Mouse (Mus musculus): Measurements from ENCODE around the gene Nsmce1.

Nsmce1 gene

GRCm38 (mm10) chr7:125491760-125492159 lies 364 bp upstream of the Nsmce1 start:
- DNase-seq (ENCODE audit: low read depth, low spot score), result no peak

- DNase-seq (ENCODE audit: low read depth, low spot score), result no peak
Measured at GRCm38 (mm10) chr7:125489636-125490035, 1.8 kb downstream of the Nsmce1 start.

- no peak for DNase-seq (ENCODE audit: low read depth, low spot score)
Measured at GRCm38 (mm10) chr7:125488706-125489105, 2.7 kb downstream of the Nsmce1 start.

- no peak for DNase-seq (ENCODE audit: low read depth, low spot score)
Measured at GRCm38 (mm10) chr7:125487126-125487525, 4.3 kb downstream of the Nsmce1 start.

GRCm38 (mm10) chr7:125486121-125486630 lies 5.2 kb downstream of the Nsmce1 start:
- no peak for DNase-seq (ENCODE audit: low read depth, low spot score)

DNA sequence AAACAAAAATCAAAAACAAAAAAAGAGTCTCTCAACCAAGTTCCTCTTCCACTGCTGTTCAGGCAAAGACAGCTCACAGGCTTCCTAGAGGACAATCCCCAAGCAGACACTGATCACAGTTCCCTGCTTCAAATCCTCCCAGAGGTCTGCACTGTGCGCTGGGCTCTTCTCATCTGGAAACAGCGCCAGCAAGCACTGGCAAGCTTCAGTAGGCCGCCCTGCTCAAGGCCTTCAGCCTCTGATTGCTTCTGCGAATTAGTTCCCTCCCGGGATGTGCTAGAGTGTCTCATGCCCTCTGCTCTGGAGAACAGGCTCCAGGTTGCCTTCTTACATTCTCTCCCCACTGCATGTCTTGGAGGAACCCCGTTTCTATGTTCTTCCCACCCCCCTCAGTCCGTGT lies 6.6 kb downstream of the Nsmce1 start:
- DNase-seq (ENCODE audit: low read depth, low spot score), result no peak

- DNase-seq (ENCODE audit: low read depth, low spot score), result no peak
Measured at GRCm38 (mm10) chr7:125482886-125483285, 8.5 kb downstream of the Nsmce1 start.

DNA sequence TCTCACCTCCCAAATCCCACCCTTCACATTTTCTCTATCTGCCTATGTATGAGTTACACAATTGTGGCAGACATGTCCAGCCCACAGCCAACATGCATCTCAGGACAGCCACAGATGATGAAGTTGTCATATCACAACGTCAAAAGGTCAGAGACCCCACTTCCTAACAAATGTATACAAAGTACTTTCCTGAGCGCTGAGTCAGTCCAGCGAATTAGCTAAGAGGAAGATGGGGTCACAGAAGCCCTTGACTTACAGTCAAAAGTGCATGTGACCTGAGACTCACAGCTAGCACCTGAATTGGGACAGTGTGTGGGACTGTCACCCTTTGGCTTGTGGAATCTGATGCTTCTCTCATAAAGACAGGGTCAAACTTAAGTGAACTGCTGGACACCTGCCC lies 9.1 kb downstream of the Nsmce1 start:
- no peak for DNase-seq (ENCODE audit: low read depth, low spot score)

GRCm38 (mm10) chr7:125480518-125480917 lies 10.9 kb downstream of the Nsmce1 start:
- no peak for DNase-seq (ENCODE audit: low read depth, low spot score)

- peak; percentile 39 for DNase-seq (ENCODE audit: low read depth, low spot score)
Measured at GRCm38 (mm10) chr7:125478391-125478984, 12.9 kb downstream of the Nsmce1 start.

DNA sequence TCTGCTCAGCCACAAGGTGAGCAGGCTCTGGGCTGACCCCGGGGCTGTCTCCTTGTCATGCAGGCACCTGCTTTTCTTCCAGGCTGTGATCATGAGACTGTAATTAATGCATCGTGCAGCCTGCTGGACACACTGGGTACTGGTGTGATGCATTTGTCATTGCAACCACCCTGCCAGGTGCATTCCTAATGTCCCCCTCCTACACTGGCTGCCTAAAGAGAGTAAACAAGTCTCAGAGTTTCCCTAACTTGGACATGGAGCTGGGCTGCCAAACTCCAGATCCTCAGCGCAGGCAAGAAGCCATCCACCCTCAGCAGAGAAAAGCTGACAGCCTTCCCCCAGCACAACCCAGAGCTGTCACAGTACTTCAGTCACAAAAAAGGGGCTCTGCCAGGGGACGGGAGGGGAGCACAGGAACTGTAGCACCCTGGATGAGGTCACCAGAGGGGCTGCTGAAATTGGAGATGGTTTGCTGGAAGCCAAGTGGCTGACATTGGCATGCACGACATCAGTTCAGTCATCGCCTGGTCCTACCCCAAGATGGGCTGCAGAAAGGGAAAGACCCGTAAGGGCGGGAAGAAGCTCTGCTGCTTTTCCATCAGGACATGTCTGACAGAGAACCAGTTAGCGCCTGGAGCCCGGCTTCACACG lies 15.7 kb downstream of the Nsmce1 start:
- peak; percentile 16 for DNase-seq (ENCODE audit: low read depth, low spot score)

- no peak for DNase-seq (ENCODE audit: low read depth, low spot score)
Measured at GRCm38 (mm10) chr7:125474535-125474934, 16.9 kb downstream of the Nsmce1 start.

DNA sequence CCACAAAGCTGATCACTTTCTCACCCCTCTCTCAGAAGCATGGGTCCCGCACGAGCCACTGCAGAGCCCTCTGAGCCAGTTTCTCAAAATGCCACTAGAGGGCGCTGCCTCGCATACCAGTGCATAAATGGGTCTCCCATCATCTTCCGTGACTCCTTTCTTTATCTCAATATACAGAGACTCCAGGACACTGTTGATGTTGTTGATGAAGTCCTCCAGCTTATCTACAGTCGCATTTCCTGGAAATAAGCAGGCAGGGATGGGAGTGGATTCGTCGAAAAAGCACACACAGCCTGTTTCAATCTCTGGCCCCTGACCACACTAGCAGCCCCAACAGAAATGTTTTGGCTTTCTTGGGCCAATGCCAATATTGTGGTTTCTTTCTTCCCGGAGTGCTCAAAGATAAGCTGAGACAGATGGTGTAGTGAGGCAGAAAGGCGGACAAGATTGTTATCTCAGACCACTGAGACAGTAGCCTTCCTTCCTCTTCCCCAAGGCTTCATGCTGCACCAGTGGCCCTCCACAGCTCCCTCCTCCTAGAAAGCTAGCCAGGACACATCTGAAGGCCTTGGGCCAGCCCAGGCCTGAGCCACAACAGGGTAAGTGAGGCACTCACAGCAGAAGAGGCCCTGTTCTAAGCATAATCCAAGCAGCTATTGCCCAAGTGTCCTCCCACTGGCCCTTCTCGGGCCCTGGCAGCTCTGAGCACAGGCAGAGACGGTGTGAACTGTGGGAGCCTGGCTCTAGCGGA lies 19.2 kb downstream of the Nsmce1 start:
- peak; percentile 94 for DNase-seq (ENCODE audit: low read depth, low spot score)

GRCm38 (mm10) chr7:125470901-125471300 lies 20.5 kb downstream of the Nsmce1 start:
- DNase-seq (ENCODE audit: low read depth, low spot score), result no peak

GRCm38 (mm10) chr7:125469937-125470336 lies 21.5 kb downstream of the Nsmce1 start:
- DNase-seq (ENCODE audit: low read depth, low spot score), result peak; percentile 83

DNA sequence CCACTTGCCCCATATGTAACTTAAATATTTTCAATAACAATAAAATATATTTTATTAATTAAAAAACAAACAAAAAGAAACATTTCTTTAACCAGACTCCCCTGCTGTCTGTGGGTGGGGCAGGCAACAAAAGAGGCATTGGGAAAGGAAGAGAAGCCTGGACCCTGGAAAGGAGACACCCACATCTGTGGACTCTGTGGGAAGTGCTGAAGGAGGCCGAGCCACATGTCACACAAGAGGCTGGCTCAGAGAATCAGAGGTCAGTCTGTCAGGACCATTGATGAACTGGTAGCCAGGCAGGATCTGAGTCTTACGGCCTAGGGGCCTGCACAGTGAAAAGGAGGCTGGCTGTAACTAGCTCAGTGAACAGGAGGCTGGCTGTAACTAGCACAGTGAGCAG lies 29.2 kb downstream of the Nsmce1 start:
- no peak for DNase-seq (ENCODE audit: low read depth, low spot score)

- DNase-seq (ENCODE audit: low read depth, low spot score), result no peak
Measured at GRCm38 (mm10) chr7:125453671-125454070, 37.7 kb downstream of the Nsmce1 start.

- DNase-seq (ENCODE audit: low read depth, low spot score), result no peak
Measured at GRCm38 (mm10) chr7:125451078-125451477, 40.3 kb downstream of the Nsmce1 start.

GRCm38 (mm10) chr7:125450678-125451077 lies 40.7 kb downstream of the Nsmce1 start:
- DNase-seq (ENCODE audit: low read depth, low spot score), result no peak

GRCm38 (mm10) chr7:125444464-125445401 lies 46.7 kb downstream of the Nsmce1 start, which contains the start of gene Kdm8:
Kdm8 (plus strand) TSS chr7:125444676.
- peak; percentile 96 for DNase-seq (ENCODE audit: low read depth, low spot score)

DNA sequence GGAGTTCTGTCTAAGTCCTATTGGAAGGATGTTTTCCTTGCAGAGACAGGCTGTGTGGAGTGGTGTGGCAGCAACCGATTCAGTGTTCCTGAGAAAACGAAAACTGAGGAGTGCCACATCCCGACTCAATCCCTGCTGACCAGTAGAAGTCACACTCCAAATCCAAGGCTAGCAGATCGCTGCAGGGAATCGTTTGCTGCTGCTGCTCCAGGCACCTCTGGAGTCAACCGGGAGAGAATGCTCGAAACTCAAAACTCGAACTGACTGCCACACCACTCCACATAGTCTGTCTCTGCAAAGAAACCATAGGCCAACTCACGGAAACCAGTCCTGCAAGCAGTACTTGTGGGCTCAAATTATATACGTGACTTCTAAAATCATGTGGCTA lies 47.3 kb downstream of the Nsmce1 start:
- DNase-seq (ENCODE audit: low read depth, low spot score), result no peak

Data from 3T3-L1 (cell line).